Mouse (Mus musculus): Measurements from ENCODE around the gene Npb.

DNA sequence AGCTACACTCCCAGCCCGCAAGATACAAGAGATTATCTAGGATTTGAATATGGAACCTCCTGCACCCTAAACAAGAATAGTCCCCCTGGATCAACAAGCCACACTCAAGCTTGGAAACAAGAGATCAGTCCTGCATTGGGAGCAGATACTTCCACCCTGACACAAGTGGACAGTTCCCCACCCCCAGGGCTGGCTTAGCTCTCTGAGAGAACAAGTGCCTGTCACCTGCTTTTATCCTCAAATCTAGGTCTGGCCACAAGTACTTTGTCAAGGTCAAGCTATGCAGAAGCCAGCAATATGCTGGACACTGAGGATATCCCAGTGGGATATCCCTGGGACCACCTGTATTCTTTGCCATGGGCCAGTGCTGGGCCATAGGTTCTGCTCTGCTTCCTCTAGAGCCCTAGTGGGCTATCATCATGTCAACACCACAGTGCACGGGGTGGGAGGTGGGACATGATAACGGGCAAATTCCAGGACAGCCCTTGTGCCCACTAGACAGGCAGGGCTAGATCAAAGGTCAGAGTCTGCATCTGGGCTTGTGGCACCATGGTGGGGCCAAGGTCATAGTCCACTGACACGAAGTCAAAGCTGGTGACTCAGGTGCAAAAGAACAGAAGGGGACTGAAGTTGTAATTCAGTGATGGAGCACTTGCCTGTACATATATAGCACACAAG lies 8.5 kb downstream of the Npb start:
- no peak for TF ChIP-seq POLR2A (IDR thresholded peaks at IDR 0.05; ENCODE audit: low read depth, low read length)
- TF ChIP-seq CTCF (IDR thresholded peaks at IDR 0.05; ENCODE audit: borderline replicate concordance, insufficient read depth, low read length): no peak

Measured in embryonic fibroblast, embryonic 13.5 days (primary cell).